Mouse (Mus musculus) bone marrow macrophage, adult 2 months (primary cell): ENCODE data around the gene Trmt1l. TPM values are rescaled to one million over a fixed set of nuclear protein-coding genes. Genes with fewer than 3 reads are reported as not detected.
A peak's percentile ranks its signal among the peaks of the same experiment; 100 is the strongest.

Source experiments
- H3K27ac ChIP-seq: 2 replicates; pipeline ENCODE4 v1.5.1; 2012; ENCODE audit warnings: low read depth, low read length; ENCODE audit not compliant: insufficient read depth
- H3K4me1 ChIP-seq: 2 replicates; pipeline ENCODE4 v1.6.1; 2012; ENCODE audit warnings: low read length; ENCODE audit not compliant: control insufficient read depth, insufficient read depth
- H3K4me3 ChIP-seq: 2 replicates; pipeline ENCODE4 v1.5.1; 2012; ENCODE audit warnings: mild to moderate bottlenecking, low read length, moderate library complexity; ENCODE audit not compliant: insufficient read depth
- CTCF ChIP-seq: IDR thresholded peaks from 2 replicates; pipeline ENCODE4 v1.5.1; 2012; ENCODE audit warnings: low read depth, mild to moderate bottlenecking, low read length, moderate library complexity
- POLR2A ChIP-seq: IDR thresholded peaks from 2 replicates; pipeline ENCODE4 v1.6.1; 2012; ENCODE audit warnings: mild to moderate bottlenecking, low read depth, low read length, borderline replicate concordance
- polyA plus RNA-seq: library from polyadenylated mRNA; stranded (reverse); fragments of >200 nt; gene quantifications from 2 replicates; pipeline ENCODE4 v1.2.4, GENCODE M21; 2012; ENCODE audit not compliant: missing spikeins, insufficient read depth, insufficient read length

Gene Trmt1l
- polyA plus RNA-seq, 1 experiment, result 41.4 TPM

- H3K27ac ChIP-seq, result no peak overlapping the region
- TF ChIP-seq CTCF (no peak), POLR2A (no peak)
- peaks cover 19% of the 10 kb centered on the region for H3K4me1 ChIP-seq
- no peak overlapping the region for H3K4me3 ChIP-seq
Observed at GRCm38 (mm10) chr1:151489806-151490205, 61.5 kb downstream of the Trmt1l start.

DNA sequence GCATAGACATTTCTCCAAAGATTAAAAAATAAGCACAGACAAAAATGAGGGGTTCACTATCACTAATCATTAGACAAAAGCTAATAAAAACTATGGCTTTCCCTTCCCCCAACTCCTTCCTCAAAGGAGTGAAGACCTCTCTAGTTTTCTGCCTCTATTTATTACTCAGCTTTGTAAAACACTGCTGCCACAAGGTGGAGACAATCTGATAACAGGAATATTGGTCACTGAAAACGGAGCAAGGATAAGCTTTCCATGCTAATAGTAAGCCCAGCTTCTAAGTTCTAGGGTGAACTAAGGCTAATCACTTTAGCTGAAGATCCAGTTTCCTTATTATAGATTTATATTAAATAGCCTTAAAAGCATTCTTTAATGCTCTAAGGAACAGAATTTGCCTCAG is 64.1 kb downstream of the Trmt1l start:
- H3K4me3 ChIP-seq, result no peak overlapping the region
- peaks cover 25% of the 10 kb centered on the region for H3K4me1 ChIP-seq
- TF ChIP-seq POLR2A, result no peak
- no peak for TF ChIP-seq CTCF
- H3K27ac ChIP-seq, result no peak overlapping the region

DNA sequence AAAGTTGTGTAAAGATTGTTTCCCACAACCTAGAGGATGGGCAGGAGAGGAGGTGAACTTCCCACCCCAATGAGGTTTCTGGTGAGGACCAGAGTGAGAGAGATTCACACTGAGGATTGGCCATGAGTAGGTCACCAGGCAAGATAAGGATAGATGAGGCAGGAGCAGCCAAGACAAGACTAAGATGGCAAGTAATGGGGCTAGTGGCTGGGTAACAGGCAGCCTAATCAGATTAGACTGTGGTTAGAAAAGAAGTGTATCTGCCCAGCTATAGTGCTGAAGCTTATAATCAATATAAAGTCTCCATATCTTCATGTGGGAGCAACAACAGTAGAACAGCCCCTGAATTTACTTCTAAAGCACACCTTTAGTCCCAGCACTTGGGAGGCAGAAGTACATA is 65.5 kb downstream of the Trmt1l start:
- no peak overlapping the region for H3K4me3 ChIP-seq
- TF ChIP-seq POLR2A (no peak), CTCF (no peak)

DNA sequence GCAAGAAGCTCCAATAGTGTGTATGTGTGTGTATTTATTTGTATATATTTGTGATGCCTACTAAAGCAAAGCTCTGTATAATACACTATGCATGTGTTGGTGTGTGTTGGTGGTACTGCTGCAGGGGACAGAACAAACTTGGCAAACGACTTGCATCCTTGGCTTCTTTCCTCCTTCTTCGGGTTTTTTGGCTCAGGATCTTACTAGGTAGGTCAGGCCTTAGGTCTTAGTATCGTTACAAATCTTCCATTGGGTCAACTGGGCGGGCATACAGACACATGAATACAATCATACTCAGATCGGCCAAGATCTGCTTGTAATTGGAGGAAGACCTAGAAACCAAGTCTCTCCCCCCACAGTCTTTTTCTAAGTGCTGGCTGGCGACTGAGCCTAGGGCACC is 66.4 kb downstream of the Trmt1l start:
- H3K27ac ChIP-seq, result no peak overlapping the region
- peaks cover 27% of the 10 kb centered on the region for H3K4me1 ChIP-seq
- TF ChIP-seq POLR2A, result no peak
- no peak for TF ChIP-seq CTCF
- no peak overlapping the region for H3K4me3 ChIP-seq

More for the DNA sequence above, 65.5 kb downstream of the Trmt1l start:
- Histone ChIP-seq H3K4me1 (peaks cover 28% of the 10 kb centered on the region), H3K27ac (no peak overlapping the region)

DNA sequence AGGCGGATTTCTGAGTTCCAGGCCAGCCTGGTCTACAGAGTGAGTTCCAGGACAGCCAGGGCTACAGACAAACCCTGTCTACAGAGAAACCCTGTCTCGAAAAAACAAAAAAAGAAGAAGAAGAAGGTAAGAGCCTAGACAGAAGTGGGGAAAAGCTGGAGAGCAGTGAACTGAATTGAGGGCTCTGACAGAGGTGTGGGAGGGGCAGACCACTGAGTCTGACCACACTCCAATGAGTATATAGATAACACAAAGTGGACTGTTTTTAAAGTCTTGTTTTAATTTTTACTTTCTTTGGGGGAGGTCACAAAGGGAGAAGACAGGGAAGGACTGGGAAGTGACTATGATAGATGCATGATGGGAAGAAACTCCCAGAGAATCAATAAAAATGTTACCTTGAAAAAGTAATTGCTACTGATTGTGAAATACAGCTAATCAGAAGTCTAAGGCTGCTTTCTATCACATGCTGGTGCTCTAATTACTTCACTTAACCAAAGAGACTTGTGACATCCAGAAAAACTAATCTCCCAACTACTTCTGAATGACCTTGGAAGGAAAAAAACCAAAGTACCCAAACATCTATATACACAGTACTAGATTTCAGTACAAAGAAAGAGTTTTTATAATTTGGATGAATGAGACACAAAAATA is 67.4 kb downstream of the Trmt1l start:
- no peak for TF ChIP-seq CTCF
- TF ChIP-seq POLR2A, result no peak
- Histone ChIP-seq H3K4me3 (no peak overlapping the region), H3K27ac (no peak overlapping the region), H3K4me1 (peaks cover 21% of the 10 kb centered on the region)

GRCm38 (mm10) chr1:151497028-151497427 is 68.7 kb downstream of the Trmt1l start:
- Histone ChIP-seq H3K4me1 (peaks cover 12% of the 10 kb centered on the region), H3K27ac (no peak overlapping the region), H3K4me3 (no peak overlapping the region)
- peak; percentile 59; the same call in 1 of the 2 replicates for TF ChIP-seq CTCF
- TF ChIP-seq POLR2A, result no peak

- no peak for TF ChIP-seq CTCF
- no peak for TF ChIP-seq POLR2A
- peaks cover 11% of the 10 kb centered on the region for H3K4me1 ChIP-seq
Observed at GRCm38 (mm10) chr1:151497942-151498341, 69.6 kb downstream of the Trmt1l start.

GRCm38 (mm10) chr1:151498381-151498780 is 70.0 kb downstream of the Trmt1l start:
- Histone ChIP-seq H3K4me1 (peaks cover 9% of the 10 kb centered on the region), H3K27ac (no peak overlapping the region), H3K4me3 (no peak overlapping the region)
- no peak for TF ChIP-seq POLR2A
- TF ChIP-seq CTCF, result no peak

More at GRCm38 (mm10) chr1:151497942-151498341, 69.6 kb downstream of the Trmt1l start:
- H3K4me3 ChIP-seq, result no peak overlapping the region
- H3K27ac ChIP-seq, result no peak overlapping the region

GRCm38 (mm10) chr1:151499815-151500501 is 71.6 kb downstream of the Trmt1l start:
- TF ChIP-seq CTCF, result no peak
- TF ChIP-seq POLR2A, result no peak
- peak overlapping the region; percentile 65 for H3K27ac ChIP-seq
- H3K4me3 ChIP-seq, result peak overlapping the region; percentile 76
- H3K4me1 ChIP-seq, result peaks cover 9% of the 10 kb centered on the region
